Mouse (Mus musculus): ENCODE measurements around the gene Asrgl1.

DNA sequence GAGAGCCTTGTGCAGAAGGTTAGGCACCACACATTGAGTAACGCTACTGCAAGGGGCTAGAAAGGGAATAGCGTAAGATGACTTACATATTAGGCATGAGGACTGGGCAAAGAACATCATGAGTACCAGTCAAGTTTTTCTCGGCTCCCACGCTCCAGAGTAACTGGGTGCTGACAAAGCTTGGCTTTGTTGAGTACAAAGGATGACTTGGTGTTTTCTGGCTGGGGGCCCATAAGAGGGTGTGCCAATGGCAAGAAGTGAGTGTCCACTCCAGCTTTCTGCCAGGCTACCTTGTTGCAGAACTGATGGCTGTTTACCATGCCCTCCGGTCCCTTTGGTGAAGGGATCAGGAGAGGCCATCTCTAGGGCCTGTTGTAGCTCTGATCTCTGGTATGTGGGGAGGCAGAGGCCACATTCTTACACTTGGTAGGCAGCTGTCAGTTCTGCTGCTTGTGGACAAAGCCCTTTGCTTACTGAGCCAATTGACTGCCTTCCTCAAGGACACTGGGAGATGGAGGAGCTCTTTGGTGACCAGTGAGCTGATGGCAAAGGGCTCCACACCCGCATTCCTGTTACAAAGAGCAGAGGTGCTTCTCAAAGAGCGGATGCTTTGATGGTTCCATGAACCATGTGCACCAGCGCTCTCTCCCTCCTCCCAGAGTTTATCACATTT is 74.1 kb downstream of the Asrgl1 start:
- TF ChIP-seq TAL1 (conservative IDR thresholded peaks at IDR 0.05; ENCODE audit: low read depth, low read length) (no peak), CTCF (IDR thresholded peaks at IDR 0.05; ENCODE audit: low read depth, low read length) (no peak), GATA1 (IDR thresholded peaks at IDR 0.05; ENCODE audit: borderline replicate concordance, low read length) (no peak)
